Mouse (Mus musculus) brain, embryonic 14.5 days (tissue): ENCODE data around the gene Sgta. TPM values are rescaled to one million over a fixed set of nuclear protein-coding genes. Genes with fewer than 3 reads are reported as not detected.
"Not testable (repeated sequence)": the region's sequence is repeated elsewhere in the genome, so short reads cannot be mapped to it uniquely, and the experiment has no call there.

Source experiments
- DNase-seq: peaks from one replicate; pipeline ENCODE4 v3.0.0-alpha.2; 2011; ENCODE audit warnings: low read depth
- CTCF ChIP-seq: fragments of 200-500 bp; IDR thresholded peaks from 2 replicates; pipeline ENCODE4 v1.5.1; 2012; ENCODE audit warnings: inconsistent platforms, mild to moderate bottlenecking, moderate library complexity, borderline replicate concordance; ENCODE audit not compliant: insufficient read depth, insufficient read length; ENCODE audit errors: extremely low read depth
- POLR2A ChIP-seq: fragments of 200-500 bp; IDR thresholded peaks from 2 replicates; pipeline ENCODE4 v1.6.1; 2012; ENCODE audit warnings: mild to moderate bottlenecking, inconsistent platforms, borderline replicate concordance; ENCODE audit not compliant: poor library complexity, insufficient read depth, insufficient read length, severe bottlenecking; ENCODE audit errors: extremely low read depth
- polyA plus RNA-seq: library from polyadenylated mRNA; depleted of rRNA; stranded (reverse); fragments of >200 nt; gene quantifications from 2 replicates; pipeline ENCODE4 v1.2.3, GENCODE M21; 2012

Sgta gene
- polyA plus RNA-seq, 1 experiment, result 326 TPM

DNA sequence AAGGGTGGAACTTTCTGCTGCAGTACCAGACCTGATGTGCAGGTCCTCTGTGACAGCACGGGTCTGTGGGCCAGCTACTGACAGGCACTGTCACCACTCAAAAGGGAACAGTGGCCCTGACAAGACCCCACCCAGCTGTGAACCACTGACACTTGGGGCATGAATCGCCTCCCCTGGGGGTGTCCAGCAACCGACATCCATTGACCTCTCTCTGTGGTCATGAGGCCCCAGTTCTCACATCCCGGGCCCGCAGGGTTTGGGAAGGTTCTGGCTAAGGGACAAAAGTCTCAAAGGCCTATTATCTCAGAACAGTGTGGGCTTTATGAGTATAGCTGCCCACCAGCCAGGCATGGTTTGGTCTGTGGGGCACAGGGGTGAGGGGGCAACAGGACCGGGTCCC is 4.8 kb downstream of the Sgta start:
- no peak for TF ChIP-seq CTCF
- no peak for TF ChIP-seq POLR2A
- no peak for DNase-seq

DNA sequence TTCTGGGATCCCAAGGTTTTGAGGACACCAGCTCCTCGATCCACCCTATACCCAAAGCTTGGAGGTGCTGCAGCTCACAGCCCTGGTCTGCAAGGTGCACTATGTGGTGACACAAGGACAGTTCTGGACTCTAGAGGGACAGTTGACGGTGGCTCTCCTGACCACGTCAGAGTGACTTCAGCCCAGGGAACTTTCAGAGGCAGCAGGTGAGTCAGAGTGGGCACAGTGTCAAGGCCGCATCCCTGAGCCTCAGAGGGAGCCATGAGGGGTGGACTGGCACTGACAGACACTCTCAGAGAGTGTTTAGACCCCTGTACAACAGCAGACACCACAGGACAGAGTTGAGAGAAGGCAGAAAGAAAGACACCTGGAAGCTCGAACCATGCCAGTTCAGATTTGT is 7.4 kb downstream of the Sgta start:
- no peak for TF ChIP-seq POLR2A
- no peak for TF ChIP-seq CTCF
- no peak for DNase-seq

DNA sequence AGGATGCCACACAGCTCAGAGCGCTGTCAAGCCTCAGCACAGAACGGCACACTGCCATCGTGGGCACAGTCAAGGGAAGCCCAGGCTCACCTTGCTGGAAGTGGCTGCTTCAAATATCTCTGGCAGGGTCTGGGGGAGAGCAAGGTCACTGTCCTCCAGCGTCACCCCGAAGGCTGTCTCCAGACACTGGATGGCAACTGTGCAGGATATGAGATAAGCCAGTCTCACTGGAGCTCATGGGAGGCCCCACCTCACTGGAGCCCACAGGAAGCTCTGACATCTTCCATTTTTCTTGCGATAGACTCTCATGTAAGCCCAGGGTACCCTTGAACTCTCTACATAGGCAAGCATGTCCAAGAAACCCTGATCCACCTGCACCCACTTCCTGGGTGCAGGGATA is 8.8 kb downstream of the Sgta start:
- TF ChIP-seq CTCF (no peak), POLR2A (no peak)
- DNase-seq, result no peak

GRCm38 (mm10) chr10:81050645-81051044 is 9.3 kb downstream of the Sgta start:
- DNase-seq, result no peak
- TF ChIP-seq POLR2A, result no peak
- TF ChIP-seq CTCF, result peak; percentile 48

- DNase-seq, result not testable (repeated sequence)
Measured at GRCm38 (mm10) chr10:81045246-81045645, 14.7 kb downstream of the Sgta start.

DNA sequence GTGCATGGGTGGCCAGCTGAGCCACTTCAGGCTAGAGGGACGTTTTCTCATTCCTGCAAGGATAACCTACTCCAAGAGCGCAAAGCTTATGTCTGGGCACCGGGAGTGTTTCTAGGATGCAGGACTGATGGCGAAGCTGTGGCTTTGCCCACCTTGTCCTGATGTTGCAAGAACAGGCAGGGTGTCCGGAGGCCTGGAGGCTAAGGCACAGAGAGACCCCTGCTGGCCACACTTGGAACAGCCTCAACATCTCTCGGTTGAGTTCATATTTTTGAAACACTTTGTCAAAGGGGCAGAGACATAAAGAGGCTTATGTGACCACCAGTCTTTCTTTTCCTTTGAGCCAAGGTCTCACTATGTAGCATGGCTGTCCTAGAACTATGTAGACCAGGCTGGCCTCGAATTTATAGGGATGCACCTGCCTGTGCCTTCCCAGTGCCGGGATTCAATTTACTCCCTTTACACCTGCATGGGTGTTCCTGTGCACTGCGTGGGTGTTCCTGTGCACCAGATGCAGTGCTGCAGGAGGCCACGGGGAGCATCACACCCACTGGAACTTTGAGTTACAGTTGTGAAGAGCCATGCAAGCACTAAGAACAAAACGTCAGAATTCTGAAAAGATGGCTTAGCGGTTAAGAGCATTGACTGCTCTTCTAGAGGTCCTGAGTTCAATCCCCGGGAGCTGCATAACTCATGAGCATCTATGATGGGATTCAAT is 18.4 kb downstream of the Sgta start:
- TF ChIP-seq CTCF (peak; percentile 94), POLR2A (no peak)
- DNase-seq, result peak; percentile 78

GRCm38 (mm10) chr10:81036988-81037580 is 22.9 kb downstream of the Sgta start, which contains the start of gene Slc39a3:
TSS of gene Slc39a3 (minus strand) at chr10:81037426.
- TF ChIP-seq CTCF (no peak), POLR2A (peak; percentile 71)
- peak; percentile 100 for DNase-seq

DNA sequence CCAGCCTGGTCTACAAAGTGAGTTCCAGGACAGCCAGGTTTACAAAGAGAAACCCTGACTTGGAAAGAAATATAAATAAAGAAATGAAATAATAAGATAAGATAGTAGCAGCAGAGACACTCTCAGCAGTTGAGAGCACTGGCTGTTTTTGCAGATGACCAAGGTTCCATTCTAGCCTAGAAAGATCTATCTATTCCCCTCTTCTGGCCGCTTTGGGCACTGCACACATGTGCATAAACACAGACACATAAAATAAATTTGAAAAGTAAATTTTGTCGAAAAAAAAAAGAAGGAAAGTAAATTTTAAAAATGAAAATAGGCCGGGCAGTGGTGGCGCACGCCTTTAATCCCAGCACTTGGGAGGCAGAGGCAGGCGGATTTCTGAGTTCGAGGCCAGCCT is 23.7 kb downstream of the Sgta start:
- TF ChIP-seq CTCF (peak; percentile 16; the same call in 1 of the 2 replicates), POLR2A (no peak)
- no peak for DNase-seq

GRCm38 (mm10) chr10:81033586-81033985 is 26.4 kb downstream of the Sgta start:
- no peak for DNase-seq
- TF ChIP-seq CTCF, result no peak
- no peak for TF ChIP-seq POLR2A

- no peak for DNase-seq
- TF ChIP-seq POLR2A, result no peak
- TF ChIP-seq CTCF, result no peak
Measured at GRCm38 (mm10) chr10:81029031-81029430, 30.9 kb downstream of the Sgta start.

DNA sequence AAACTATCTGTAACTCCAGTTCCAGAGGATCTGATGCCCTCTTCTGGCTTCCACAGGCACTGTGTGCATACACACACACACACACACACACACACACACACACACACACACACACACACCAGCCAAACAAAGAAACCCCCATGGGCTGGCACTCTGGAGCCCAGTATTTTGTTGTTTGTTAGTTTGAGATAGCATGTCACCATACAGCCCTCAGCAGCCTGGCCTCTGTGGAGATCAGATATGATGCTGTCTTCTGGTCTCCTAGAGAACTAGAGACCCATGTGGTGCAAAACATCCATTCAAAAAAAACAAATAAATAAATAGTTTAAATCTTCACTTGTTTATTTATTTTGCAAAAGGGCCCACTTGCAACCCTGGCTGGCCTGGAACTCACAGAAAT is 31.8 kb downstream of the Sgta start:
- no peak for DNase-seq
- TF ChIP-seq POLR2A (no peak), CTCF (no peak)

DNA sequence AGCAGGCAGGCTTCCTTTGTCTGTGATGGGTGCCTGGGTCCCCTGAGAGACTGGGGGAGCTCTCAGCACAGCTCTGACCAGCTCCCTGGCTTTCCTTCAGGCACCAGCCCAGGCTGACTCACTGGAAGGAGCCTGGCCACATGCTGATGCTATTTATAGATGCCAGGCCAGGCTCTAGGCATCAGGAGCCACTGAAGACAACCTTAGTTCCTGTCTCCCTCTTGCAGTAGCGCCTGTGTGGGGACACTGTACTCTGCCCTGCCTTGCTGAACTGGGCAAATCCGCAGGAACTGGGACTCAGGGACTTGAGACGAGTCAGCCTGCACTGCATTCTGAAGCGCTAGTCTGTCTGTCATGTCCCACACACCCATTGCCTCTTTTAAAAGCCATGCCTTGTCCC is 32.6 kb downstream of the Sgta start:
- TF ChIP-seq POLR2A, result no peak
- no peak for TF ChIP-seq CTCF
- DNase-seq, result no peak
